Mouse (Mus musculus): Measurements from ENCODE around the gene Orc3. TPM values are rescaled to one million over a fixed set of nuclear protein-coding genes. Genes with fewer than 3 reads are reported as not detected.
A peak's percentile ranks its signal among the peaks of the same experiment; 100 is the strongest.

Orc3 gene
- total and polyA plus RNA-seq, 3 experiments = 65.7 to 156 (median 86.7) TPM

DNA sequence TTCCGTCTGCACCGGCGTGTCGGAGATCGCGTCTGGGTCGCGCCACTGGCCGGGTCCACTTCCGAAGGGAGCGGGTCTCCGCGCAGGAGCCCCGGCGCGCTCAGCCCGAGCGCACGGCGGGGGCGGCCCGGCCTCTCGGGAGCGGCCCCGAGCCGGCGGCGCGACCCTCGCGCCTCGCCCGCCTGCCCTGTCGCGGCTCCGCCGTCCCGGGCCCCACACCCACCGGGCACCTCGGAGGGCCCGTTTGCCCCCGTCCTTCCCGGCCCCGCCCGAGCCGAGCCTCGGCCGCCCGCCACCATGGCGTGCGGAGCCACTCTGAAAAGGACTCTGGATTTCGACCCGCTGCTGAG lies 64.0 kb downstream of the Orc3 start, which contains the start of gene Akirin2:
Akirin2 (plus strand) TSS at position 190 of the 350 bp plus-strand sequence.
- dilution Hi-C loops (cut with MboI; ENCODE audit: extremely low pct_ligation_motif_present, extremely low pct_unique_long_range_greater_than_20kb, low sequenced_read_pairs) (no loop called here), in situ Hi-C loops (cut with MboI; ENCODE audit: low pct_ligation_motif_present, low pct_unique_long_range_greater_than_20kb, low sequenced_read_pairs) (loop anchor here (25.0 kb wide), 1 partner anchor 1163 kb away; no protein-coding TSS in a partner anchor)
- Histone ChIP-seq H3K27ac (ENCODE audit: insufficient read depth, low read depth) (peak within 1 kb of the TSS; percentile 29; the same call in 1 of the 2 replicates), H3K79me2 (replicated peaks; ENCODE audit: control insufficient read depth, extremely low read depth, insufficient read depth, poor library complexity, severe bottlenecking) (peaks cover 43% of the 10 kb centered on the region), H3K27me3 (replicated peaks) (no peaks in the 10 kb centered on the region), H3K9me3 (replicated peaks; ENCODE audit: low read length) (no peaks in the 10 kb centered on the region), H3K4me2 (ENCODE audit: insufficient read depth, low read depth, poor library complexity, severe bottlenecking) (peak within 1 kb of the TSS; percentile 96), H3K9ac (ENCODE audit: insufficient read depth, low read depth) (peak within 1 kb of the TSS; percentile 96), H3K4me3 (replicated peaks in 1 of 3; ENCODE audit: low read depth in 2 of 3, low read length in 2 of 3, poor library complexity in 1 of 3) (peak within 1 kb of the TSS; percentile 91 to 98 (median 95)), H3K4me1 (ENCODE audit: control insufficient read depth in 1 of 2, insufficient read depth in 2 of 2) (peaks cover 2 to 21% of the 10 kb centered on the region in 2 experiments; a peak in 3 of 4 replicates), H3K36me3 (replicated peaks in 1 of 2; ENCODE audit: control insufficient read depth in 1 of 2, insufficient read depth in 1 of 2, low read length in 1 of 2) (peaks cover 6 to 10% of the 10 kb centered on the region in 2 experiments)
- peak; percentile 77; the same call in 1 of the 2 replicates for TF ChIP-seq UBTF (IDR thresholded peaks at IDR 0.05; ENCODE audit: low read depth, low read length)
- peak; percentile 28; the same call in 1 of the 2 replicates for TF ChIP-seq ZMIZ1 (IDR thresholded peaks at IDR 0.05; ENCODE audit: low read depth, low read length)
- 0 out of 2 replicates have a peak, but pooled peaks have one; percentile 3 for TF ChIP-seq IRF4 (IDR thresholded peaks at IDR 0.05; ENCODE audit: low read depth, low read length)
- no peak for TF ChIP-seq MAZ (IDR thresholded peaks at IDR 0.05; ENCODE audit: low read depth, low read length)
- DNase-seq (ENCODE audit: extremely low read depth) = no peak

- Histone ChIP-seq H3K79me2 (replicated peaks; ENCODE audit: control insufficient read depth, extremely low read depth, insufficient read depth, poor library complexity, severe bottlenecking) (peaks cover 37% of the 10 kb centered on the region), H3K27me3 (replicated peaks) (no peaks in the 10 kb centered on the region), H3K36me3 (replicated peaks in 1 of 2; ENCODE audit: control insufficient read depth in 1 of 2, insufficient read depth in 1 of 2, low read length in 1 of 2) (peaks cover under 1 to 4% of the 10 kb centered on the region in 2 experiments), H3K4me1 (ENCODE audit: control insufficient read depth in 1 of 2, insufficient read depth in 2 of 2) (peaks cover 0 to 16% of the 10 kb centered on the region in 2 experiments; a peak in 2 of 4 replicates), H3K27ac (ENCODE audit: insufficient read depth, low read depth) (peak overlapping the region; percentile 29; the same call in 1 of the 2 replicates), H3K9me3 (replicated peaks; ENCODE audit: low read length) (no peaks in the 10 kb centered on the region), H3K9ac (ENCODE audit: insufficient read depth, low read depth) (peak overlapping the region; percentile 96), H3K4me2 (ENCODE audit: insufficient read depth, low read depth, poor library complexity, severe bottlenecking) (peak overlapping the region; percentile 96), H3K4me3 (replicated peaks in 1 of 3; ENCODE audit: low read depth in 2 of 3, low read length in 2 of 3, poor library complexity in 1 of 3) (peak overlapping the region; percentile 91 to 98 (median 95))
- in situ Hi-C loops (cut with MboI; ENCODE audit: low pct_ligation_motif_present, low pct_unique_long_range_greater_than_20kb, low sequenced_read_pairs) (loop anchor here (25.0 kb wide), 1 partner anchor 1163 kb away; no protein-coding TSS in a partner anchor), dilution Hi-C loops (cut with MboI; ENCODE audit: extremely low pct_ligation_motif_present, extremely low pct_unique_long_range_greater_than_20kb, low sequenced_read_pairs) (no loop called here)
- peak; percentile 96 for DNase-seq (ENCODE audit: extremely low read depth)
- TF ChIP-seq PAX5 (IDR thresholded peaks at IDR 0.05; ENCODE audit: low read length) (no peak), BHLHE40 (IDR thresholded peaks at IDR 0.05; ENCODE audit: low read depth, low read length) (no peak), JUND (conservative IDR thresholded peaks at IDR 0.05; ENCODE audit: low read depth, low read length) (no peak), MAFK (IDR thresholded peaks at IDR 0.05; ENCODE audit: insufficient replicate concordance, low read length) (peak; percentile 80), NELFE (IDR thresholded peaks at IDR 0.05; ENCODE audit: low read depth, low read length) (peak; percentile 89), ZKSCAN1 (IDR thresholded peaks at IDR 0.05; ENCODE audit: borderline replicate concordance, low read depth, low read length) (no peak), MAZ (IDR thresholded peaks at IDR 0.05; ENCODE audit: low read depth, low read length) (peak; percentile 70), ETS1 (conservative IDR thresholded peaks at IDR 0.05; ENCODE audit: low read depth, low read length) (no peak), ZMIZ1 (IDR thresholded peaks at IDR 0.05; ENCODE audit: low read depth, low read length) (peak; percentile 90), E2F4 (IDR thresholded peaks at IDR 0.05; ENCODE audit: insufficient replicate concordance, low read depth, low read length) (no peak), MAX (IDR thresholded peaks at IDR 0.05; ENCODE audit: low read length) (0 out of 2 replicates have a peak, but pooled peaks have one; percentile 24), TBP (conservative IDR thresholded peaks at IDR 0.05; ENCODE audit: low read depth, low read length) (peak; percentile 74; the same call in 1 of the 2 replicates), TCF12 (IDR thresholded peaks at IDR 0.05; ENCODE audit: low read depth, low read length) (peak; percentile 69), POLR2AphosphoS2 (IDR thresholded peaks at IDR 0.05; ENCODE audit: low read depth, low read length) (peak; percentile 53; the same call in 1 of the 2 replicates), SMC3 (IDR thresholded peaks at IDR 0.05; ENCODE audit: low read depth, low read length) (no peak), UBTF (IDR thresholded peaks at IDR 0.05; ENCODE audit: low read depth, low read length) (no peak), USF1 (IDR thresholded peaks at IDR 0.05; ENCODE audit: low read depth, low read length) (no peak), ELF1 (IDR thresholded peaks at IDR 0.05; ENCODE audit: low read depth, low read length) (peak; percentile 99), EP300 (IDR thresholded peaks at IDR 0.05; ENCODE audit: low read length) (no peak), RAD21 (IDR thresholded peaks at IDR 0.05; ENCODE audit: low read depth, low read length) (no peak), RCOR1 (conservative IDR thresholded peaks at IDR 0.05; ENCODE audit: low read depth, low read length) (no peak), CHD2 (IDR thresholded peaks at IDR 0.05; ENCODE audit: low read length) (no peak), SIN3A (IDR thresholded peaks at IDR 0.05; ENCODE audit: low read length) (peak; percentile 96), KAT2A (IDR thresholded peaks at IDR 0.05; ENCODE audit: insufficient replicate concordance, low read length) (peak; percentile 93; the same call in 1 of the 2 replicates), USF2 (conservative IDR thresholded peaks at IDR 0.05; ENCODE audit: low read depth, low read length) (no peak), ZC3H11A (IDR thresholded peaks at IDR 0.05; ENCODE audit: low read depth, low read length) (no peak), HCFC1 (IDR thresholded peaks at IDR 0.05; ENCODE audit: low read depth, low read length) (peak; percentile 99), CHD1 (IDR thresholded peaks at IDR 0.05; ENCODE audit: low read depth, low read length) (no peak), POLR2A (IDR thresholded peaks at IDR 0.05; ENCODE audit: low read depth, low read length) (peak; percentile 80)
Measured at GRCm38 (mm10) chr4:34549981-34550747, 64.6 kb downstream of the Orc3 start.

Measured in CH12.LX (cell line).